Mouse (Mus musculus) stomach, embryonic 16.5 days (tissue): ENCODE measurements around the gene Stk17b. TPM values are rescaled to one million over a fixed set of nuclear protein-coding genes. Genes with fewer than 3 reads are reported as not detected.
A peak's percentile ranks its signal among the peaks of the same experiment; 100 is the strongest.

ENCODE experiments used
- ATAC-seq: fragments of 200-750 bp; cut with Nextera tagmentation; 2 replicates; pipeline ENCODE4 v1.8.0; 2017; ENCODE audit warnings: moderate number of reproducible peaks, moderate TSS enrichment; ENCODE audit not compliant: insufficient read depth, low FRiP score
- H3K27ac ChIP-seq: fragments of 300-500 bp; sonication (generic); 2 replicates; pipeline ENCODE4 v1.5.1; 2014; ENCODE audit warnings: low read length
- H3K27me3 ChIP-seq: fragments of 300-500 bp; sonication (generic); 2 replicates; pipeline ENCODE4 v1.6.1; 2014; ENCODE audit warnings: low read length, control low read depth, mixed read lengths; ENCODE audit not compliant: control insufficient read depth, insufficient read depth
- H3K36me3 ChIP-seq: fragments of 300-500 bp; sonication (generic); 2 replicates; pipeline ENCODE4 v1.6.1; 2014; ENCODE audit warnings: low read length; ENCODE audit not compliant: control insufficient read depth, insufficient read depth
- H3K4me1 ChIP-seq: fragments of 300-500 bp; sonication (generic); 2 replicates; pipeline ENCODE4 v1.6.1; 2014; ENCODE audit warnings: low read length, control low read depth, mixed read lengths; ENCODE audit not compliant: control insufficient read depth, insufficient read depth
- H3K4me2 ChIP-seq: fragments of 300-500 bp; sonication (generic); 2 replicates; pipeline ENCODE4 v1.6.1; 2014; ENCODE audit warnings: low read depth, low read length, mixed read lengths
- H3K4me3 ChIP-seq: fragments of 300-500 bp; sonication (generic); replicated peaks from 2 replicates; pipeline ENCODE4 v1.5.1; 2014; ENCODE audit warnings: mild to moderate bottlenecking, low read length
- H3K9ac ChIP-seq: fragments of 300-500 bp; sonication (generic); 2 replicates; pipeline ENCODE4 v1.6.1; 2014; ENCODE audit warnings: low read length
- H3K9me3 ChIP-seq: fragments of 300-500 bp; sonication (generic); replicated peaks from 2 replicates; pipeline ENCODE4 v1.6.1; 2016; ENCODE audit warnings: low read length, control low read depth; ENCODE audit not compliant: control insufficient read depth
- WGBS: fragments of 180-500 bp; shearing (Covaris S2); extraction: QIAGEN DNeasy Blood & Tissue Kit; methylation state at CpG from one replicate; pipeline ENCODE4 v1.1.7; 2014; 5-methylcytosine and 5-hydroxymethylcytosine counted together
- polyA plus RNA-seq: library from polyadenylated mRNA; unstranded; fragments of >200 nt; fragmentation: Nextera tagmentation; extraction: Ambion mirVana; gene quantifications from 2 replicates; pipeline ENCODE4 v1.2.1, GENCODE M21; 2015

Gene Stk17b
- polyA plus RNA-seq: 19.8 and 20.8 TPM in 2 replicates

- peak within 1 kb of the TSS; percentile 89 for H3K4me3 ChIP-seq
- no peaks in the 10 kb centered on the region; the same call in 1 of the 2 replicates for H3K9me3 ChIP-seq
- no peaks in the 10 kb centered on the region for H3K4me1 ChIP-seq
- H3K9ac ChIP-seq: peak within 1 kb of the TSS; percentile 92
- H3K27me3 ChIP-seq: no peaks in the 10 kb centered on the region
- H3K27ac ChIP-seq: peak within 1 kb of the TSS; percentile 90
- no peaks in the 10 kb centered on the region for H3K36me3 ChIP-seq
- WGBS: under 1% methylated on average over 79 of the region's 81 CpGs
- peak within 1 kb of the TSS; percentile 50 for H3K4me2 ChIP-seq
- peak; percentile 97 for ATAC-seq
Observed at GRCm38 (mm10) chr1:53784721-53785418, at the start of gene Stk17b. Stk17b (minus strand) TSS chr1:53785224.

GRCm38 (mm10) chr1:53830286-53830685 lies 45.3 kb upstream of the Stk17b start:
- H3K4me1 ChIP-seq: no peaks in the 10 kb centered on the region
- H3K4me3 ChIP-seq: no peak overlapping the region
- no peaks in the 10 kb centered on the region for H3K27me3 ChIP-seq
- H3K4me2 ChIP-seq: no peak overlapping the region
- H3K27ac ChIP-seq: no peak overlapping the region
- H3K9me3 ChIP-seq: no peaks in the 10 kb centered on the region
- ATAC-seq: no peak
- H3K36me3 ChIP-seq: no peaks in the 10 kb centered on the region
- H3K9ac ChIP-seq: no peak overlapping the region
- WGBS: 82% methylated on average over 5 of the region's 5 CpGs

- H3K9me3 ChIP-seq: no peaks in the 10 kb centered on the region
- no peaks in the 10 kb centered on the region for H3K36me3 ChIP-seq
- no peak for ATAC-seq
- H3K4me2 ChIP-seq: no peak overlapping the region
- no peak overlapping the region for H3K9ac ChIP-seq
- WGBS: 79% methylated on average over 9 of the region's 9 CpGs
- no peak overlapping the region for H3K27ac ChIP-seq
- H3K4me1 ChIP-seq: 0 out of 2 replicates have a peak, but pooled peaks cover 3% of the 10 kb centered on the region
- no peak overlapping the region for H3K4me3 ChIP-seq
- H3K27me3 ChIP-seq: no peaks in the 10 kb centered on the region
Observed at GRCm38 (mm10) chr1:53829089-53829488, 44.1 kb upstream of the Stk17b start.

- no peak for ATAC-seq
- 75% methylated on average over 9 of the region's 9 CpGs for WGBS
- H3K27ac ChIP-seq: no peak overlapping the region
- H3K9me3 ChIP-seq: no peaks in the 10 kb centered on the region
- no peaks in the 10 kb centered on the region for H3K36me3 ChIP-seq
- no peak overlapping the region for H3K4me3 ChIP-seq
- H3K4me2 ChIP-seq: no peak overlapping the region
- no peak overlapping the region for H3K9ac ChIP-seq
- no peaks in the 10 kb centered on the region for H3K27me3 ChIP-seq
- H3K4me1 ChIP-seq: 0 out of 2 replicates have a peak, but pooled peaks cover 5% of the 10 kb centered on the region
Observed at GRCm38 (mm10) chr1:53824446-53825337, 39.7 kb upstream of the Stk17b start.

- Histone ChIP-seq H3K9ac (0 out of 2 replicates have a peak overlapping the region, but pooled peaks have one; percentile 29), H3K9me3 (no peaks in the 10 kb centered on the region), H3K4me2 (peak overlapping the region; percentile 45), H3K4me3 (peak overlapping the region; percentile 21), H3K4me1 (0 out of 2 replicates have a peak, but pooled peaks cover 5% of the 10 kb centered on the region), H3K27me3 (no peaks in the 10 kb centered on the region), H3K36me3 (no peaks in the 10 kb centered on the region), H3K27ac (peak overlapping the region; percentile 32; the same call in 1 of the 2 replicates)
- peak; percentile 60 for ATAC-seq
- 10% methylated on average over 10 of the region's 10 CpGs for WGBS
Observed at GRCm38 (mm10) chr1:53823687-53824445, 38.8 kb upstream of the Stk17b start.

GRCm38 (mm10) chr1:53821983-53822382 lies 37.0 kb upstream of the Stk17b start:
- Histone ChIP-seq H3K4me3 (no peak overlapping the region), H3K9me3 (no peaks in the 10 kb centered on the region), H3K4me2 (no peak overlapping the region), H3K36me3 (no peaks in the 10 kb centered on the region), H3K9ac (no peak overlapping the region), H3K27ac (no peak overlapping the region), H3K27me3 (no peaks in the 10 kb centered on the region), H3K4me1 (0 out of 2 replicates have a peak, but pooled peaks cover 5% of the 10 kb centered on the region)
- no peak for ATAC-seq

GRCm38 (mm10) chr1:53820041-53820632 lies 35.1 kb upstream of the Stk17b start:
- ATAC-seq: no peak
- Histone ChIP-seq H3K4me3 (no peak overlapping the region), H3K27me3 (no peaks in the 10 kb centered on the region), H3K27ac (no peak overlapping the region), H3K9me3 (no peaks in the 10 kb centered on the region), H3K36me3 (no peaks in the 10 kb centered on the region), H3K9ac (no peak overlapping the region), H3K4me1 (0 out of 2 replicates have a peak, but pooled peaks cover 5% of the 10 kb centered on the region), H3K4me2 (no peak overlapping the region)
- 65% methylated on average over 5 of the region's 5 CpGs for WGBS

- no peak for ATAC-seq
- Histone ChIP-seq H3K9me3 (no peaks in the 10 kb centered on the region), H3K4me2 (no peak overlapping the region), H3K4me3 (no peak overlapping the region), H3K9ac (no peak overlapping the region), H3K4me1 (no peaks in the 10 kb centered on the region), H3K27me3 (no peaks in the 10 kb centered on the region), H3K36me3 (no peaks in the 10 kb centered on the region), H3K27ac (no peak overlapping the region)
- WGBS: 49% methylated on average over 3 of the region's 3 CpGs
Observed at GRCm38 (mm10) chr1:53818072-53818862, 33.2 kb upstream of the Stk17b start.
